Mouse (Mus musculus) layer of hippocampus, adult 18-20 months (tissue): ENCODE measurements around the gene Cpt1c. TPM values are rescaled to one million over a fixed set of nuclear protein-coding genes. Genes with fewer than 3 reads are reported as not detected.

ENCODE experiments used
- DNase-seq, 2 experiments: peaks; one replicate each; pipeline ENCODE4 v3.0.0; 2022; ENCODE audit warnings: low spot score in 2 of 2
- microRNA-seq, 2 experiments: library from miRNA; unstranded; fragments of <30 nt; microRNA quantifications; one replicate each; pipeline ENCODE4 v1.2.0; 2021
- total RNA-seq, 2 experiments: library from RNA; stranded (reverse); gene quantifications; 2 replicates each; pipeline ENCODE4 v1.2.3; 2021

The Cpt1c gene
- total RNA-seq, 2 experiments from 2014 or later = 129 to 136 TPM

DNA sequence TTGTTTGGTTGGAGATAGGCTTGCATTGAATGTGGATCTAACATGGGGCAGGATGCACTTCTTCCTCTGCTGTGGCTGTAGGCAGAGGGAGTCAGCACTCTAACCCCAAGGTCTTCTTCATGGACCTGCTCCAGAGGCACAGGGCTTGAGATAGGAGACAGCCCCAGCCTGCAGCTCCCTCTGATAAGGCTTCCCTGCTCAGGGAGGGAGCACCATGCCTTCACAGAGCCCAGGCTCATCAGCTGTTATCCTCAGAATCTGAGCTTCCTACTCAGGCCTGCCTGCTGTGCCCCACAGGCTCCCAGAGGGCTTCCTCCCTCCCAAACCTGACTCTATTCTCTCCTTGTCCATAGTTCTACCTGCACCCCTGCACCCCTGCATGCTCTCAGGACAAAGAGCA, 52.1 kb downstream of the Cpt1c start:
- no peak for DNase-seq

DNA sequence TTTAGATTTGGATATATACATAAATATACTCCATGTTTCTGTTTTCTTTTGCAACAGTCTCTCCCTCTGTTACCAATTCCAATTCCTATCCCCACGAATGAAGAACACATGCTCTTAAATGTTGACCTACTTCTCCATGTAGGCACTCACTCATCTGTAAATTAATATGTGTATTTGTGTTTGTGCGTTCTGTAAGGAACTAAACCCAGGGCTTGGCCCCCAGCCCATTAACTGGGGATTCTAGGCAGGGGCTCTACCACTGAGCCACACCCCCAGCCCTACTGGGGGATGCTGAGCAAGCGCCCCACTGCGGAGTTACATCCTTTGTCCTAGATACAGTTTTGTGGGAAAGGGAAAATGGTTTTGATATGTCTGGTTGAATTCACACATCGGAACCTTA, 55.5 kb downstream of the Cpt1c start:
- DNase-seq = no peak

DNA sequence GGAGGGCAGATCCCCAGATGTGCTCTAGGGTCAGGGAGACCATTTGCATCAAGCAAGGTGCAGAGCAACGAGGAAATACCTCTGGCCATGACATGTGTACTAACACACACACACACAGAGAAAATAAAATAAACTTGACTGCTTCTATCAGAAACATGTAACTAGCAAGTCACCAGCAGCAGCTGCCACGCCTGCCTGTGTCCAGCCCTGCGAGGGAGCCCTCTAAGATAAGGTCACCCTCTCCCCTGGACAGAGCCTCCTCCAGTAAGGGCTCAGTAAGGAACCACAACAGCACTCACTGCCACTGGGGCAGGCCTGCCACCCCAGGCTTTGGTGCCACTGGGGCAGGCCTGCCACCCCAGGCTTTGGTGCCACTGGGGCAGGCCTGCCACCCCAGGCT, 56.4 kb downstream of the Cpt1c start:
- no peak for DNase-seq

DNA sequence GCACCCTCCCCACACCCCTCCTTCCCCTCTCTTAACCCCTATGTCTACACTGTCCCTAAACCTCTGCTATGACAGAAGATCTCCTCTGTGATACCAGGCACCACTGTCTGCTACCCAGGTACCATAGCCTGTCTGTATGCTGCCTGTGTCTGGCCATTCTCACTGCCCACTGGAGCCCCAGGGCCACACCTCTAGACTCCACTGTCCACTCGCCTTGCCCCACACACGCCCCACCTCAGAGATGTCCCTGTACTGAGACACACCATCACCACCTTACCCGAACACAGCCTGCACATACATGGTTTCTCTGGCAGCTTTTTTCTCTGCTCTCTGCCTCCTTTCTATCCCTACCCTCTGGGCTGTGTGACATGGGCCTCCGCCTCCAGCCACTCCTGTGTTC, 57.8 kb downstream of the Cpt1c start:
- no peak for DNase-seq

DNA sequence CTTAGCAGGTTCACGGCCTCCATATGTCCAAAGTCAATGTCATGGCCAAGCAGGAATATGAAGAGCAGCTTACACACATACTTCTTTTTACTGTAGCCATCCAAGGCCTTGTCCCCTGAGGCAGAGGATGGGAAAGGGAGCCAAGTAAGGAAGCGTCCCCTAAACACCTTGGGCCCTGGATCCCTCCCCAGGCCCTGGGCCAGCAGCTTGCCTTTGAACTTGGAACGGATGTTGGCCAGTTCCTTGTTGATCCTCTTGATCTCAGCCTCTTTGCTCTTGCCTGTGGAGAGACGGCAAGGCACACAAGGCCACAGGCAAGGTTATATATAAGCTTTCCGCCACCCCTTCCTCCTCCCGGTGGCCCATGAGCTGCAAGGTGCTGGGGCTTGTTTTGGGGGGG, 58.5 kb downstream of the Cpt1c start:
- DNase-seq = no peak

DNA sequence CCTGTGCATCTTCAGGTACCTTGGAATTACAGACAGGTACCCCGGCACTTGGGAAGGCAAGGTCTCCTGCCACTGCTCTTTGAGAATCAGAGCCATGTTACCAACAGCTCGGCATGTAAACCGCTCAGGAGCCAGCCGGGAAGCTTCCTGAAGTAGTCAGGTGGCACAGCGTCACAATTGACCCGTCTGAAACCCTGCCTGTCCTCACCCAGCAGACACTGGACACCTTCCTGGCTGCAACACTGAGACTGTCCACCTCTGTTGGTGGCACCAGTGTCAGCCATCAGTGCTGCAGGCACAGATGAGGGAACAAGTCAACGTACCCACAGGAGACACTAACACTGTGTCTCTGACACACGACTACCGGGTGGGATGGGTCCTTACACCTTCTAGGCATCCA, 59.3 kb downstream of the Cpt1c start:
- DNase-seq = no peak

DNA sequence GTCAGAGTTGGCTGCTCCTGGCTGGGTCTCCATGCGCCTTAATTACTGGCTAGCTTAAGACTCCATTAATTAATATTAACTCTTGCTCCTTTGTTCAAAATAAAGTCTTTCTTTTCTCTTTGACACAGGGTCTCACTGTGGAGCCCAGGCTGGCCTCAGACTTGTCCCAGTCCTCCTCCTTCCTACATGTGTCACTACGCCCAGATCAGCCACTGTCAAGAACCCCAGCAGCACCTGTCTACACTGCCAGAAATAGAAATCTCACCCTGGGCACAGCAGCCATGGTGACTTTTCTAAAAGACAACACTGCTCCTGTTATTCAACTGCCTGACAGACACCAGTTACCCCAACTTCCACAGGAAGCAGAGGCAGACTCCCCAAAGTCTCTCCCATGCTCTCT, 60.3 kb downstream of the Cpt1c start:
- DNase-seq = no peak

Small RNAs within 50 kb of the gene (microRNA-seq; reads per million reads assigned to microRNA genes)
- gene Mir7054 = 0.99 to 1.8 reads per million in 2 experiments

Other genes starting within 250 kb of the Cpt1c start
- gene Vrk3, start 226.4 kb downstream of the Cpt1c start, total RNA-seq = 10 to 100 TPM; 35.1 to 39.9 TPM
- gene Zfp473, start 223.8 kb downstream of the Cpt1c start, total RNA-seq = under 1 TPM; 0.41 to 0.79 TPM
- 10 to 100 TPM; 30.7 to 32.7 TPM for gene Nup62, start 158.8 kb downstream of the Cpt1c start, total RNA-seq
- 1 to 10 TPM; 1.8 to 2.0 TPM for gene Il4i1, start 158.5 kb downstream of the Cpt1c start, total RNA-seq
- 10 to 100 TPM; 27.4 to 27.9 TPM for gene Atf5, start 158.2 kb downstream of the Cpt1c start, total RNA-seq
- 10 to 100 TPM; 76.2 to 79.7 TPM for gene Akt1s1, start 125.9 kb downstream of the Cpt1c start, total RNA-seq
- 10 to 100 TPM; 67.9 to 70.6 TPM for gene Tbc1d17, start 125.8 kb downstream of the Cpt1c start, total RNA-seq
- 10 to 100 TPM; 25.3 to 27.8 TPM for gene Pnkp, start 117.7 kb downstream of the Cpt1c start, total RNA-seq
- gene Ptov1, start 105.1 kb downstream of the Cpt1c start, total RNA-seq = 100 to 1,000 TPM; 341 to 350 TPM
- gene Med25, start 82.1 kb downstream of the Cpt1c start, total RNA-seq = 100 to 1,000 TPM in 1 of 2 experiments, 10 to 100 TPM in 1; 96.8 to 101 TPM
- 10 to 100 TPM; 23.4 to 24.5 TPM for gene Fuz, start 78.8 kb downstream of the Cpt1c start, total RNA-seq
- 100 to 1,000 TPM; 288 to 294 TPM for gene Ap2a1, start 45.4 kb downstream of the Cpt1c start, total RNA-seq
- 1 to 10 TPM in 1 of 2 experiments, under 1 TPM in 1; 0.79 to 1.2 TPM for gene Tsks, start 31.6 kb downstream of the Cpt1c start, total RNA-seq
- gene Prmt1, start 11.7 kb upstream of the Cpt1c start, total RNA-seq = 100 to 1,000 TPM; 172 to 183 TPM
- gene Irf3, start 22.8 kb upstream of the Cpt1c start, total RNA-seq = 10 to 100 TPM; 41.5 to 43.7 TPM
- gene Bcl2l12, start 23.9 kb upstream of the Cpt1c start, total RNA-seq = 1 to 10 TPM; 3.1 TPM
- gene Scaf1, start 41.5 kb upstream of the Cpt1c start, total RNA-seq = 100 to 1,000 TPM; 159 to 168 TPM
- 10 to 100 TPM; 11.6 to 12.9 TPM for gene Rras, start 43.1 kb upstream of the Cpt1c start, total RNA-seq
- gene Prr12, start 78.0 kb upstream of the Cpt1c start, total RNA-seq = 10 to 100 TPM; 75.7 to 77.5 TPM
- 10 to 100 TPM; 50.8 to 57.6 TPM for gene Nosip, start 87.6 kb upstream of the Cpt1c start, total RNA-seq
- 1 to 10 TPM; 5.9 TPM for gene Prrg2, start 87.8 kb upstream of the Cpt1c start, total RNA-seq
- gene Rcn3, start 117.4 kb upstream of the Cpt1c start, total RNA-seq = 1 to 10 TPM; 7.4 to 8.5 TPM
- 10 to 100 TPM; 14.8 to 18.7 TPM for gene Fcgrt, start 129.0 kb upstream of the Cpt1c start, total RNA-seq
- gene Rps11, start 149.6 kb upstream of the Cpt1c start, total RNA-seq = 100 to 1,000 TPM; 481 to 486 TPM
- 100 to 1,000 TPM; 866 to 870 TPM for gene Rpl13a, start 153.9 kb upstream of the Cpt1c start, total RNA-seq
- not detected for gene Gm45713, start 161.4 kb upstream of the Cpt1c start, total RNA-seq
- gene Flt3l, start 161.6 kb upstream of the Cpt1c start, total RNA-seq = 1 to 10 TPM; 6.9 to 9.5 TPM
- gene Pih1d1, start 179.5 kb upstream of the Cpt1c start, total RNA-seq = 10 to 100 TPM; 43.2 to 44.5 TPM
- gene Aldh16a1, start 179.7 kb upstream of the Cpt1c start, total RNA-seq = 10 to 100 TPM; 11.4 to 16.3 TPM
- 1,000 to 10,000 TPM; 1,340 to 1,403 TPM for gene Slc17a7, start 189.1 kb upstream of the Cpt1c start, total RNA-seq
- gene Gfy, start 204.7 kb upstream of the Cpt1c start, total RNA-seq = under 1 TPM in 1 of 2 experiments, not detected in 1; 0.18 TPM
- not detected for gene Pth2, start 206.1 kb upstream of the Cpt1c start, total RNA-seq
- gene Ccdc155, start 230.0 kb upstream of the Cpt1c start, total RNA-seq = 1 to 10 TPM; 2.2 to 3.4 TPM
- gene Dkkl1, start 237.3 kb upstream of the Cpt1c start, total RNA-seq = 1 to 10 TPM; 1.9 to 3.1 TPM
- gene Tead2, start 240.9 kb upstream of the Cpt1c start, total RNA-seq = 1 to 10 TPM; 3.2 to 4.2 TPM